Mouse (Mus musculus): ENCODE measurements around the gene Zfp618. TPM values are rescaled to one million over a fixed set of nuclear protein-coding genes. Genes with fewer than 3 reads are reported as not detected.
A peak's percentile ranks its signal among the peaks of the same experiment; 100 is the strongest.

The Zfp618 gene
- polyA plus RNA-seq, 1 experiment from 2014 or later = 40.4 TPM

DNA sequence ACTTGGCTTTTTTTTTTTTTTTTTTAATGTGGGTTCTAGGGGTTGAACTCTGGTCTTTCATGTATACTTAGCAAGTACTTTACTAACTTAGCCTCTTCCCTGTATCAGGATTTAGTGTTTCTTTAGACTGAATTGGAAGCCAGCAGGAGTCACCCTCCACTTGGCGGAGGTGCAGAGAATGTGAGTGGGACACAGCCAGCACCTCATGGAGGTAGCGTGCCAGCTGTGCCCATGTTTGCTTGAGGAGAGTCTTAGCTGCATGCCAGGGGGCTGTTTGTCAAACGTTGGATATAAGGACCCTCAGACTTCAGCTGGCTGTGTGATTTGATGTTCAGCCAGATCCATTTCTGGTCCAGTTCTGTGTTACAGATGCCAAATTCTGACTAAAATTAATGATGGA is 7.7 kb downstream of the Zfp618 start:
- Histone ChIP-seq H3K27ac (no peak overlapping the region), H3K9ac (no peak overlapping the region), H3K27me3 (no peaks in the 10 kb centered on the region), H3K9me3 (no peaks in the 10 kb centered on the region), H3K36me3 (no peaks in the 10 kb centered on the region), H3K4me3 (no peak overlapping the region), H3K4me1 (peaks cover 69% of the 10 kb centered on the region), H3K4me2 (no peak overlapping the region)
- WGBS = 83% methylated on average over 3 of the region's 3 CpGs
- no peak for ATAC-seq (ENCODE audit: insufficient number of reproducible peaks, insufficient read depth, low FRiP score, low TSS enrichment, low read depth)

DNA sequence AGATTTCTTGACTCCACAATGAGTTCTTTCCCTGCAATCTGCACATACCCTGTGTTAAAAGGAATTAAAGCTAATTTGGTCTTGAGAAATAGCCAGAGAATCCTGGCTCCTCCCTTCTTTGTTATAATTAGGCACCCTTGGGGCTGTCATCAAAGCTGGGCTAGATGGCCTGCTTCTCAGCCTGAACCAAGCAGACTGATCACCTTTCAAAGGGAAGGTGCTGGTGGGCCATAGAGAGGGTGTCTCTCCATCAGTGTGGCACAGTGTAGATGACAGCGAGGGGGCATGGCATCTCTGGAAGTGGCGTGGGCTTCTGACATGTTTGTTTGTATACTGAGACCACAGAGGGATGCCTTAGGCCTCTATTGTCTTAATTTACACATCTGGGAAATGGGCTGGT is 9.5 kb downstream of the Zfp618 start:
- peaks cover 68% of the 10 kb centered on the region for H3K4me1 ChIP-seq
- no peak overlapping the region for H3K9ac ChIP-seq
- no peaks in the 10 kb centered on the region for H3K27me3 ChIP-seq
- WGBS = 83% methylated on average over 2 of the region's 2 CpGs
- no peak overlapping the region for H3K4me3 ChIP-seq
- no peak for ATAC-seq (ENCODE audit: insufficient number of reproducible peaks, insufficient read depth, low FRiP score, low TSS enrichment, low read depth)
- no peak overlapping the region for H3K27ac ChIP-seq
- H3K4me2 ChIP-seq = no peak overlapping the region
- no peaks in the 10 kb centered on the region for H3K9me3 ChIP-seq
- no peaks in the 10 kb centered on the region for H3K36me3 ChIP-seq

DNA sequence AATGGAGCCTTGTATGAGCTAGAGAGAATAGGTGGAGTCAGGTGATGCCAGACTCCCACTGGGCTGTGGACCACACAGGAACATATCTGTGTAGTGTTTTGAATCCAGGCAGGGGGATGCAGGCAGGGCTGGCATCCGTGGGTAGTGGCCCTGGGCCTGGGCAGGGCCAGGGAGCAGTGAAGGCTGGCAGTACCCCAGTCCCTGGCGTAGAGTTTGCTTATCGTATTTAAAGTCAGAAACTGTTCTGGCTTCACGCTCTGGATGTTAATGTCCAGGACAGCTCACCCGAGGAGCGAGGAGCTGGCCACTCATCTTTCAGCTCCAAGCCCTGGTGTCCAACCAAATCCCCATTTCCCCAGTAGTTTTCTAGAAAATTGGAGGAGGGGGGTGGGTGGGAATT is 10.2 kb downstream of the Zfp618 start:
- Histone ChIP-seq H3K4me2 (no peak overlapping the region), H3K9ac (no peak overlapping the region), H3K27me3 (no peaks in the 10 kb centered on the region), H3K4me1 (peaks cover 64% of the 10 kb centered on the region), H3K4me3 (no peak overlapping the region), H3K27ac (no peak overlapping the region), H3K9me3 (no peaks in the 10 kb centered on the region), H3K36me3 (no peaks in the 10 kb centered on the region)
- ATAC-seq (ENCODE audit: insufficient number of reproducible peaks, insufficient read depth, low FRiP score, low TSS enrichment, low read depth) = no peak
- WGBS = 83% methylated on average over 6 of the region's 6 CpGs

DNA sequence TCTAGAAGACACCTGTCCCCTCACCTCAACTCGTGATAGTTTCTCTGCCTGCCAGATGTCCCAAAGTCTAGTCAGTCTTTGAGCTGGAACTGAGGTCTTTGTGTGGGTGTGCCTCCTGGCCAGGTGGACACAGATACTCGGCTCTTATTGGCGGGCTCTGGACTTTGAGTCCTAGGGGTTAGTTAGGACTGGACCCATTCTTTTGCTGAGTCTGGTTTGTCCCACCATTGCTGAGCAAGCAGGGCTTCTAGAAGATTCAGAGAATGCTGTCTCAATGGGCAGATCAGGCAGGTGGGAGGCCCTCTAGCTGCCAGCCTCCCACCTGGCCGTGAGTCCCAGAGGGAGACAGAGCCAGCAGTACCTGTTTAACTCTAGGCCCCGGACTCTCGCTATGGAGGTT is 12.1 kb downstream of the Zfp618 start:
- Histone ChIP-seq H3K27me3 (no peaks in the 10 kb centered on the region), H3K27ac (no peak overlapping the region), H3K4me1 (peaks cover 48% of the 10 kb centered on the region), H3K4me3 (no peak overlapping the region), H3K9ac (no peak overlapping the region), H3K9me3 (no peaks in the 10 kb centered on the region), H3K4me2 (no peak overlapping the region), H3K36me3 (no peaks in the 10 kb centered on the region)
- WGBS = 84% methylated on average over 6 of the region's 6 CpGs
- ATAC-seq (ENCODE audit: insufficient number of reproducible peaks, insufficient read depth, low FRiP score, low TSS enrichment, low read depth) = no peak

DNA sequence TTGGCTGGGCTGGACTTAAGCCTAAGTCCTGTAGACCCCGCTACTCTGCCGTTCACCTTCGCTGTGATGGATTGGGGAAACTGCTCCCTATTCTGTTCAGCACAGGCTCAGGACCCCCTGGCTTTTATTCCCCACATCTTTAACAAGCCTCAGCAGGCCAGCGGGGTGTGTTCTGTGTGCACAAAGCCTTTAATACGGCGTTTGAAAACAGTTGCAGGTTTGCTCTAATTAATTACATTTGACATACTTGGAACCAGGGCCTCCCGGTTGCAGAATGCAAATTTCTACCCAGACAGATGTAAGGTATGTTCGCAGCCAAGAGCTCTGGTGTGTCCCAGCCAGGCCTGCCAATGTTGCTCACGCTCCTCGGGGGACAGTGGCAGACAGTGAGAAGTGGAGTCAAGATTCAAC is 13.1 kb downstream of the Zfp618 start:
- peaks cover 48% of the 10 kb centered on the region for H3K4me1 ChIP-seq
- H3K9me3 ChIP-seq = no peaks in the 10 kb centered on the region
- WGBS = 37% methylated on average over 10 of the region's 10 CpGs
- H3K27ac ChIP-seq = 0 out of 2 replicates have a peak overlapping the region, but pooled peaks have one; percentile 40
- no peak overlapping the region for H3K9ac ChIP-seq
- H3K36me3 ChIP-seq = no peaks in the 10 kb centered on the region
- ATAC-seq (ENCODE audit: insufficient number of reproducible peaks, insufficient read depth, low FRiP score, low TSS enrichment, low read depth) = no peak
- H3K4me3 ChIP-seq = no peak overlapping the region
- no peaks in the 10 kb centered on the region for H3K27me3 ChIP-seq
- peak overlapping the region; percentile 3 for H3K4me2 ChIP-seq

DNA sequence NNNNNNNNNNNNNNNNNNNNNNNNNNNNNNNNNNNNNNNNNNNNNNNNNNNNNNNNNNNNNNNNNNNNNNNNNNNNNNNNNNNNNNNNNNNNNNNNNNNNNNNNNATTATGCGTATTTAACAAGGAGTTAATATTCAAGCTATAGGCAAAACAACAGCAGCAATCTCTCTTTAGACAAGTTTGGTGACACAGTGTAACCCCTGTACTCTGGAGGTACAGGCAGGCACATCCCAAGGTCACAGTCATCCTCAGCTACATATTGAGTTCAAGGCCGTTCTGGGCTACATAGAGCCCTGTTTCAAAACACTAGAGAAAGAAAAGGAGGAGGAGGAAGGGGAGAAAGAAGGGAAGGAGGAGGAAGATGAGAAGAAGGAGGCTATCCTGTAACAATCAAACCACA is 16.2 kb downstream of the Zfp618 start:
- Histone ChIP-seq H3K36me3 (no peaks in the 10 kb centered on the region), H3K27ac (no peak overlapping the region), H3K4me2 (no peak overlapping the region), H3K9me3 (no peaks in the 10 kb centered on the region), H3K4me1 (peaks cover 26% of the 10 kb centered on the region), H3K27me3 (no peaks in the 10 kb centered on the region), H3K9ac (no peak overlapping the region), H3K4me3 (no peak overlapping the region)
- no peak for ATAC-seq (ENCODE audit: insufficient number of reproducible peaks, insufficient read depth, low FRiP score, low TSS enrichment, low read depth)
- 92% methylated on average over 2 of the region's 2 CpGs for WGBS

DNA sequence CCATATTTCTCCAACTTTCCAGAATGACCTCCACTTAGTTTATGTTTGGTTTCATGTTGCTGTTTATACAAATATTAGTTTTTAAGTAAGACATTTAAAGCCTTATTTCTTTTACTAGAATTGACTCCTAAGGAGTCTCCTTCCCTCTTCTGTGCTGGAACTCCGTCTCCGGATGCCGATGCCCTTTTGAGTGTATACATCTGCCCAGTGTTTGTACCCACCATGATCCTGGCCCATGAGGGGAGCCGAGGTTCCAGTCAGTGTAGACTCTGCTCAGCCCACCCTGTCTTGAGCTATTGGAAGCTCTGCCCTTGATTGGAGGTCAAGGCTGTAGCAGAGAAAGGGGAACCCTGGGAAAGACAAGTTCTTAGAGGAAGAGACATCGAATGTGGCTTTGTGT is 18.2 kb downstream of the Zfp618 start:
- ATAC-seq (ENCODE audit: insufficient number of reproducible peaks, insufficient read depth, low FRiP score, low TSS enrichment, low read depth) = no peak
- no peaks in the 10 kb centered on the region for H3K27me3 ChIP-seq
- WGBS = 92% methylated on average over 5 of the region's 5 CpGs

DNA sequence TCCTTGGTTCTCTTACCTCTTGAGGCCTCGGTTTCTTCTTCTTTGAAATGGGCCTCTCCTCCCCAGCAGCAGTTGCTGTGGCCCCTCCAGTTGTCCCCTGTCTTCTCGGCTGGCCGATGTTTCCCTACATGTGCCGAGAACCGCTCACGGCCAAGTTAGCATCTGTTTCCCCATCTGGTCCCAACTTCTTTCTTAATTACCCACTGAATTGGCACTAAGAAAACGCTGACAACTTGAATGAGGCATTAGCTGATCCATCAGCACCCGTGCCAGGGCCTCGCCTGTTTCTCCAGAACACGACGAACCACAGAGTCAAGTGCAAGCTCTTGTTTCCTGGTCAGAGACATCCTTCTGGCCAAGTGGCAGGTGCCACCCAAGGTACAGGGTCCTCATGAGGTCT is 26.0 kb downstream of the Zfp618 start:
- peaks cover 16% of the 10 kb centered on the region for H3K36me3 ChIP-seq
- peaks cover 5% of the 10 kb centered on the region; the same call in 1 of the 2 replicates for H3K4me1 ChIP-seq
- ATAC-seq (ENCODE audit: insufficient number of reproducible peaks, insufficient read depth, low FRiP score, low TSS enrichment, low read depth) = no peak
- H3K27me3 ChIP-seq = no peaks in the 10 kb centered on the region
- H3K27ac ChIP-seq = no peak overlapping the region
- H3K9ac ChIP-seq = no peak overlapping the region
- H3K4me3 ChIP-seq = no peak overlapping the region
- peaks cover 5% of the 10 kb centered on the region; the same call in 1 of the 2 replicates for H3K9me3 ChIP-seq
- WGBS = 73% methylated on average over 11 of the region's 11 CpGs
- H3K4me2 ChIP-seq = no peak overlapping the region

More for the DNA sequence above, 18.2 kb downstream of the Zfp618 start:
- Histone ChIP-seq H3K36me3 (peaks cover 1% of the 10 kb centered on the region; the same call in 1 of the 2 replicates), H3K9ac (no peak overlapping the region), H3K27ac (no peak overlapping the region), H3K4me3 (no peak overlapping the region), H3K9me3 (no peaks in the 10 kb centered on the region), H3K4me2 (no peak overlapping the region), H3K4me1 (peaks cover 11% of the 10 kb centered on the region)

DNA sequence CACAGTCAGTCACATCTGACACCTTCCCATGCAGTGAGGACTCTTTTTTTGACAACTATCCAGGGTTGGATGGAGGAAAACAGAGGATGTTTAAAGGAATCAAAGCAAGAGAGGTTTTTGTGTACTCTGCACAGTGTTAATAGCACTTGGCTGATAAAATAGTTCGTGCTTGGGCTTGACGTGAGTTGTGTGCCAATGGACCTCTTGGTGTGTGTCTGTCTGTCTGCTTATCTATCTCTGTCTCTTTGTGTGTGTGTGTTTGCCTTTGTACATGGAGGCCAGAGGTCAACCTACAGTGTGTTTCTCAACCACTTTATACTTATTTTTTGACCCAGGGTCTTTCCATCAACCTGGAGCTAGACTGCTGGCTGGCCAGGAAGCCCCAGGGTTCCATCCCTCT is 27.8 kb downstream of the Zfp618 start:
- no peak for ATAC-seq (ENCODE audit: insufficient number of reproducible peaks, insufficient read depth, low FRiP score, low TSS enrichment, low read depth)

DNA sequence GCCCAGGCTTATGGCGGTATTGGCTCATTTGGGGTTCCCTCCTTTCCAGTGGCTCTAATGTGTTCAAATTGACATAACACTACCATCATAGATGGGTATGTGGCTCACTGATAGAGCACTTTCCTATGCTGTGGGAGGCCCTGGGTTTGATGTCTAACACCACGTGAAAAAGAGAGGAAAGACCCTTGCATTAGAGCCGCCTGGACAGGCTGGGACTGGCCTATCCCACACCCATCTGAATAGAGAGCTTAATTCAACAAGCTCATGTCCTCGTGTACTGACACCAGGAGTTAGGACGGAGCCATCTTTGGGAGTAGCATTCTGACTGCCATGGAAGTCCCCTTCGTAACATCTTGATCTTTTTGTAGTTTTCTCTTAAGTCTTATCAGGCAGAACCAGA is 32.2 kb downstream of the Zfp618 start:
- no peak overlapping the region for H3K9ac ChIP-seq
- no peaks in the 10 kb centered on the region for H3K27me3 ChIP-seq
- no peak overlapping the region for H3K4me3 ChIP-seq
- peaks cover 15% of the 10 kb centered on the region for H3K36me3 ChIP-seq
- H3K9me3 ChIP-seq = peaks cover 5% of the 10 kb centered on the region; the same call in 1 of the 2 replicates
- ATAC-seq (ENCODE audit: insufficient number of reproducible peaks, insufficient read depth, low FRiP score, low TSS enrichment, low read depth) = no peak
- no peak overlapping the region for H3K4me2 ChIP-seq
- 76% methylated on average over 6 of the region's 6 CpGs for WGBS
- peaks cover 48% of the 10 kb centered on the region for H3K4me1 ChIP-seq
- H3K27ac ChIP-seq = peak overlapping the region; percentile 81

More for the DNA sequence above, 27.8 kb downstream of the Zfp618 start:
- no peak overlapping the region for H3K4me2 ChIP-seq
- H3K27ac ChIP-seq = no peak overlapping the region
- H3K4me1 ChIP-seq = peaks cover 23% of the 10 kb centered on the region
- H3K9me3 ChIP-seq = peaks cover 5% of the 10 kb centered on the region; the same call in 1 of the 2 replicates
- H3K4me3 ChIP-seq = no peak overlapping the region
- WGBS = 88% methylated on average over 2 of the region's 2 CpGs
- H3K9ac ChIP-seq = no peak overlapping the region
- no peaks in the 10 kb centered on the region for H3K27me3 ChIP-seq
- peaks cover 21% of the 10 kb centered on the region for H3K36me3 ChIP-seq

DNA sequence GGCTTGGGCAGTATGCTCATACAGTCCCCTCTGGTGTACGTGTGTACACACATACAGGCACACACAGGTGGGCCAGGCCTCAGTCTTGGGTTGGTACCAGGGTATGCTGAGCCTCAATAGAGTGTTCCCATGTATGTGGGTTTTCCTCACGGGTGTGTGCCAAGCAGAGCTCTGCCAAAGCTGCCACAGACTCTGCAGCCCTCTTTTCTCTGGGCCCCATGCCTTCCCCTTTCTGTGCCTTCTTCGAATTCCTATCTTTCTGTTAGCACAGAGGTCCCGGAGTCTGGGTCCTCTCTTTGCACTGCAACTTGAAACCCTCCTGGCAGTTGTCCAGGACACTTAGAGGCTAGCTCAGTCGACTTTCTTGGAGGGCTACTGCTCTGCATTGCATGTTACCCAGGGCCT is 33.1 kb downstream of the Zfp618 start:
- Histone ChIP-seq H3K36me3 (peaks cover 15% of the 10 kb centered on the region), H3K27ac (peak overlapping the region; percentile 81), H3K4me3 (no peak overlapping the region), H3K9ac (0 out of 2 replicates have a peak overlapping the region, but pooled peaks have one; percentile 32), H3K9me3 (peaks cover 5% of the 10 kb centered on the region; the same call in 1 of the 2 replicates), H3K4me2 (peak overlapping the region; percentile 30), H3K4me1 (peaks cover 48% of the 10 kb centered on the region), H3K27me3 (no peaks in the 10 kb centered on the region)
- 21% methylated on average over 5 of the region's 5 CpGs for WGBS
- peak; percentile 56; the same call in 1 of the 2 replicates for ATAC-seq (ENCODE audit: insufficient number of reproducible peaks, insufficient read depth, low FRiP score, low TSS enrichment, low read depth)

DNA sequence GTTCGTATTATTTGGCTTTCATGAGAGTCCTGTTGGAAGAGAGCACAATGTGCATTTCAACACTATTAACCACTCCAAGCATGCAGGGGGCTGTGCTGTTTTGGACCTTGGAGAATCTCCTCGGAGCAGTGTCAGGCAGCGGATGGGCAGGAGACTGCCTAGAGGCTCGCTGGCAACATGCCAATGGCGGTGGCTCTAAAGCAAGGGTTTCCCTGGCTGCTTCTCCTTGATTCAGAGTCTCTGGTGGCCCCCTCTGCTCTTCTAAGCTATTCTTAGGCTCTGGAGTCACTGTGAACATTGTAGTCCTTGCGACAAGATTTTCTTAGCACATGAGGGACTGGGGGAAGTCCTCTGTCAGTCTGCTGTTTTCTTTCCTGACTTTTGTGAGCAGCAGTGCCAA is 33.5 kb downstream of the Zfp618 start:
- no peaks in the 10 kb centered on the region for H3K27me3 ChIP-seq
- peak overlapping the region; percentile 30 for H3K4me2 ChIP-seq
- H3K27ac ChIP-seq = peak overlapping the region; percentile 81
- ATAC-seq (ENCODE audit: insufficient number of reproducible peaks, insufficient read depth, low FRiP score, low TSS enrichment, low read depth) = 0 out of 2 replicates have a peak, but pooled peaks have one; percentile 28
- peaks cover 15% of the 10 kb centered on the region for H3K36me3 ChIP-seq
- peaks cover 5% of the 10 kb centered on the region; the same call in 1 of the 2 replicates for H3K9me3 ChIP-seq
- H3K4me3 ChIP-seq = no peak overlapping the region
- WGBS = 38% methylated on average over 6 of the region's 6 CpGs
- H3K4me1 ChIP-seq = peaks cover 48% of the 10 kb centered on the region
- H3K9ac ChIP-seq = peak overlapping the region; percentile 32; the same call in 1 of the 2 replicates
